Mouse (Mus musculus) kidney, adult 2 months (tissue): ENCODE measurements around the gene Sebox.

ENCODE experiments used
- CTCF ChIP-seq: fragments of 200-500 bp; conservative IDR thresholded peaks from 2 replicates; pipeline ENCODE4 v1.5.1; 2011; ENCODE audit warnings: low read depth, mild to moderate bottlenecking, control low read depth, low read length, moderate library complexity, mixed read lengths; ENCODE audit not compliant: insufficient read depth, insufficient read length
- POLR2A ChIP-seq: fragments of 200-500 bp; IDR thresholded peaks from one replicate; pipeline ENCODE4 v1.6.1; 2011; ENCODE audit warnings: low read depth, low read length, control low read depth

GRCm38 (mm10) chr11:78505430-78505829 is 2.2 kb downstream of the Sebox start:
- no peak for TF ChIP-seq CTCF
- TF ChIP-seq POLR2A, result no peak
